Mouse (Mus musculus) MN1 (cell line): ENCODE results near the gene Gm20481.
"Not testable (repeated sequence)": the region's sequence is repeated elsewhere in the genome, so short reads cannot be mapped to it uniquely, and the experiment has no call there.

Experiments
- DNase-seq: peaks from one replicate; pipeline ENCODE4 v3.0.0-alpha.2; 2016; ENCODE audit warnings: low spot score

Gene Gm20481

DNA sequence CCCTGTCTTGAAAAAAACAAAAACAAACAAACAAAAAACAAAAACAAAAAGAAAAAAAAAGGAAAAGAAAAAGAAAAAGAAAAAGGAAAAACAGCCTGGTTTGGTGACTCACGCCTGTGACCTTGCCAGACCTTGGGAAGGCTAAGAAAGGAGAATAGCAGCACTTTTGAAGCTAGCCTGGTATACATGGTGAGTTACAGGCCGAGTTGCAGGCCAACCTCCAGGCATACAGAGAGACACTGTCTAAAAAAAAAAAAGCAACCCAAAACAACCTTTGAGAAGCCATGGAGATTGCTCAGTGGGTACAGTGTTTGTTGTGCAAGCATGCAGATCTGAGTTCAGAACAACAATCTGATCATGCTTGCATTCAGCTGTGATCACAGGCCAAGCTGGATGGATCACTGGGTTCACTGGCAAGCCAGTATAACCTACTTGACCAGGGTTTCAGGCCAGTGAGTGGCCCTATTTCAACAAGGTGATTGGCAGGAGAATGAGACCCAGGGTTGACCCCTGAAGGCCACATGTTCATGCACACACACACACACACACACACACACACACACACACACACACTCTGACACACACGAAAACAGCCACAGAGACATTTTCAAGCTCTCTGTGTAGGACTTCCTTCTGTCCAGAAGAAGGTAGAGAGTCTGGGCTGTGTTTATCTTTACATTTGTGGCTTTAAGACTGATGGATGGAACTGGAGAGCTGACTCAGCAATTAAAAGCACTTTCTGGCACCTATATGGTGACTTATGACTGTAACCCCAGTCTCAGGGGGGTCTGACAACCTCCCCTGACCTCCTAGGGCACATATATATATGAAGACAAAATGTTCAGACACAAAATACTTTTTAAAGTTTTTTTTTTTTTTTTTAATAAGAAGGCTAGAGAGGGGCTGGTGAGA lies 6.1 kb downstream of the Gm20481 start:
- DNase-seq, result no peak

DNA sequence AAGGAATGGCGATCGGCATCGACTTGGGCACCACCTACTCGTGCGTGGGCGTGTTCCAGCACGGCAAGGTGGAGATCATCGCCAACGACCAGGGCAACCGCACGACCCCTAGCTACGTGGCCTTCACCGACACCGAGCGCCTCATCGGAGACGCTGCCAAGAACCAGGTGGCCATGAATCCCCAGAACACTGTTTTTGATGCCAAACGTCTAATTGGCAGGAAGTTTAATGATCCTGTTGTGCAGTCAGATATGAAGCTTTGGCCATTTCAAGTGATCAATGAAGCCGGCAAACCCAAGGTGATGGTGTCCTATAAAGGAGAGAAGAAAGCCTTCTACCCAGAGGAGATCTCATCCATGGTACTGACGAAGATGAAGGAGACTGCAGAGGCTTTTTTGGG lies 7.3 kb downstream of the Gm20481 start:
- DNase-seq, result no peak

- DNase-seq, result no peak
These were observed 8.5 kb downstream of the Gm20481 start for GRCm38 (mm10) chr17:34978239-34978638.

DNA sequence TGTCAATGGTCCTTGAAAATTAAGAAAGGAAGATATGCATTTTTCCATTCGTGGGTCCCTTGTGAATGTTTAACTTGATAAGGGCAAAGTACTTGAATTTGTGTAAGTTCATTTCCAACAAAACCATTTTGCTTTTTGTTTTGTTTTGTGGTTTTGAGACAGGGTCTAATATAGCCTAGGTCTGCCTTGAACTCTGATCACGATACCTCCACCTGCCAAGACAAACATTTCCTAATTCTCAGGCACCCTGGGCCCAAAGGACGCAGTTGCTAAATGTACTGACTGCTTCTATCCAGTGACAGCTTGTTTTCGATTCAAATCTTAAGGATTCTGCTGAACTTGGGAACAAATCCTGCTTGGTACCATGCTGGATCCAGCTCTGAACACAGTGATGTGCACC lies 9.9 kb downstream of the Gm20481 start:
- no peak for DNase-seq

- peak; percentile 75 for DNase-seq
These were observed 10.9 kb downstream of the Gm20481 start for GRCm38 (mm10) chr17:34980655-34981054.

- peak; percentile 95 for DNase-seq
These were observed 12.0 kb downstream of the Gm20481 start, which contains the start of gene Lsm2 for GRCm38 (mm10) chr17:34981690-34982180. TSS of gene Lsm2 (plus strand) at chr17:34981862.

DNA sequence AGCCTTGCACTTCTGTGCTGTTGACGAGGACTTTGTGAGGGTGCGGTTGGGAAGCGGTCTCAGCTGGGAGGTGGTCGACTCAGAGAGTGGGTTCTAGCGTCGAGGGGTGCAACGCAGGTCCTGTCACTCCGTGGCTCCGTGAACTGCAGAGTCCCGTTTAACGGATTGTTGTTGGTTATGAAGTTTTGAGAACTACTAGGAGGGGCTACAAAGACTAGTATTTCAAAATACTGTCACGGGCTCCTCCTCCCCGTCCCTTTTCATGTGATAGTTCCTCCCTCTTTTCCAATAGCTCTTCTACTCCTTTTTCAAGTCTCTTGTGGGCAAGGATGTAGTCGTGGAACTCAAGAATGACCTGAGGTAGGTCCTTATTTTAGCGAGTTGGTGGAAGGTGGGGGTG lies 12.6 kb downstream of the Gm20481 start:
- DNase-seq, result no peak

DNA sequence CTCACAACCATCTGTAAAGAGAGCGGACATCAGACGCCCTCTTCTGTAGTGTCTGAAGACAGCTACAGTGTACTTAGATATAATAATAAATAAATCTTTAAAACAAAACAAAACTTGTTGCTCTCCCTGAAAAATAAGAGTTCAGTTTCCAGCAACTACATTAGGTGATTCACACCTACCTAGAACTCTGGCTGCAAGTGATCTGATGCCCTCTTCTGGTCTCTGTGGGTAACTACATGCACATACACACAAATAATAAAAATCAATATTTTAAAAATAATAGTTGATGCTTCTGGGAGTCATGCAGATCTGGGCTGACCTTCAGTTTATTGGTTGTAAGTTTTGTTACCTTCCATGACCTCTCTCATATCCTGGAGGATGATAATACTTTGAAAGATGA lies 14.5 kb downstream of the Gm20481 start:
- DNase-seq, result peak; percentile 55

DNA sequence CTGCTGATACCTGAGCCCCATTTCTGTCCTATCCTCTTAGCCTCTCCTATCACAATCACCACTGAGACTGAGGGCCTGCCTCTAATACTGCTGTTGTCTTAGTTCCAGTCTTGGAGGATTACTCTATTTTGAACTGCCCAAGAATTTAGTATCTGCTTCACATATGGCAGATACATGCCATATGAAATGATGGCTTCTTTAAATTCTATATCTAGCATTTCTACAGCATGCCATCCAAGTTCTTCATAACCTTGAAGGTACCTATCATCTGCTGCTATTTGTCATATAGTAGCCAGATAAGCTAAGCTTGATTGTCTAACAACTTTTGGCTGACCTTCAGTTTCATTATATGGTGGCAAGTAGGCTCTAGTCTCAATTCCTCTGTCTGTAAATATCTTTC lies 25.0 kb downstream of the Gm20481 start:
- no peak for DNase-seq

DNA sequence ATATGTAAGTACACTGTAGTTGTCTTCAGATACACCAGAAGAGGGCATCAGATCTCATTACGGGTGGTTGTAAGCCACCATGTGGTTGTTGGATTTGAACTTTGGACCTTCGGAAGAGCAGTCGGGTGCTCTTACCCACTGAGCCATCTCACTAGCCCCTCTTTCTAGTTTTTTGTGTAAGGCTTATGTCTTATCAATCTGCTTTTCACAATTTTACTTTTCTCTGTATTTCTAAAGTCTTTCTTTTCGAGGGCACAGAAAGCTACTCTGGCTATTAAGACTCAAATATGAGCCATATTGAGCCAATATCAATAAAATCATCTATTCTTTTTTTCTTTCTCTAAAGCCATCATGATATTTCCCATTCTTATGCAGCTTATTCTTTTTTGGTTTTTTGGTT lies 25.5 kb downstream of the Gm20481 start:
- DNase-seq, result not testable (repeated sequence)

- not testable (repeated sequence) for DNase-seq
These were observed 26.2 kb downstream of the Gm20481 start for GRCm38 (mm10) chr17:34995927-34996326.

- no peak for DNase-seq
These were observed 26.9 kb downstream of the Gm20481 start for GRCm38 (mm10) chr17:34996411-34997141.

- no peak for DNase-seq
These were observed 27.4 kb downstream of the Gm20481 start for GRCm38 (mm10) chr17:34997142-34997483.

GRCm38 (mm10) chr17:34998526-34999430 lies 29.1 kb downstream of the Gm20481 start:
- no peak for DNase-seq

- not testable (repeated sequence) for DNase-seq
These were observed 30.4 kb downstream of the Gm20481 start for GRCm38 (mm10) chr17:34999871-35000716.

- peak; percentile 94 for DNase-seq
These were observed 31.2 kb downstream of the Gm20481 start, which contains the start of gene Vars for GRCm38 (mm10) chr17:35000717-35001451. TSS of gene Vars (plus strand) at chr17:35000987.

- DNase-seq, result peak; percentile 55
These were observed 31.9 kb downstream of the Gm20481 start for GRCm38 (mm10) chr17:35001452-35002152.

- DNase-seq, result peak; percentile 47
These were observed 32.6 kb downstream of the Gm20481 start for GRCm38 (mm10) chr17:35002153-35002865.
